Mouse (Mus musculus) olfactory bulb, adult 2 months (tissue): ENCODE results near the gene Pappa2. TPM values are rescaled to one million over a fixed set of nuclear protein-coding genes. Genes with fewer than 3 reads are reported as not detected.

Experiments used
- H3K27ac ChIP-seq: fragments of 200-500 bp; 2 replicates; pipeline ENCODE4 v1.5.1; 2012; ENCODE audit warnings: low read depth, low read length; ENCODE audit not compliant: insufficient read depth
- H3K4me1 ChIP-seq: fragments of 200-500 bp; 2 replicates; pipeline ENCODE4 v1.6.1; 2012; ENCODE audit warnings: low read length; ENCODE audit not compliant: control insufficient read depth, insufficient read depth
- H3K4me3 ChIP-seq: fragments of 200-500 bp; 2 replicates; pipeline ENCODE4 v1.5.1; 2012; ENCODE audit warnings: mild to moderate bottlenecking, low read depth, low read length, moderate library complexity; ENCODE audit not compliant: insufficient read depth
- CTCF ChIP-seq: fragments of 200-500 bp; IDR thresholded peaks from 2 replicates; pipeline ENCODE4 v1.5.1; 2012; ENCODE audit warnings: low read depth, mild to moderate bottlenecking, low read length, moderate library complexity; ENCODE audit not compliant: insufficient read depth
- POLR2A ChIP-seq: fragments of 200-500 bp; IDR thresholded peaks from 2 replicates; pipeline ENCODE4 v1.6.1; 2012; ENCODE audit warnings: mild to moderate bottlenecking, low read depth, low read length, moderate library complexity; ENCODE audit not compliant: insufficient read depth
- WGBS: fragments of 180-500 bp; shearing (Covaris S2); methylation state at CpG from one replicate; pipeline ENCODE4 v1.1.7; 2018; 5-methylcytosine and 5-hydroxymethylcytosine counted together
- polyA plus RNA-seq: library from polyadenylated mRNA; stranded (reverse); fragments of >200 nt; gene quantifications from 2 replicates; pipeline ENCODE4 v1.2.4, GENCODE M21; 2012; ENCODE audit warnings: low replicate concordance; ENCODE audit not compliant: missing spikeins, insufficient read depth, insufficient read length

Pappa2 gene
- polyA plus RNA-seq: not detected in 2 replicates

DNA sequence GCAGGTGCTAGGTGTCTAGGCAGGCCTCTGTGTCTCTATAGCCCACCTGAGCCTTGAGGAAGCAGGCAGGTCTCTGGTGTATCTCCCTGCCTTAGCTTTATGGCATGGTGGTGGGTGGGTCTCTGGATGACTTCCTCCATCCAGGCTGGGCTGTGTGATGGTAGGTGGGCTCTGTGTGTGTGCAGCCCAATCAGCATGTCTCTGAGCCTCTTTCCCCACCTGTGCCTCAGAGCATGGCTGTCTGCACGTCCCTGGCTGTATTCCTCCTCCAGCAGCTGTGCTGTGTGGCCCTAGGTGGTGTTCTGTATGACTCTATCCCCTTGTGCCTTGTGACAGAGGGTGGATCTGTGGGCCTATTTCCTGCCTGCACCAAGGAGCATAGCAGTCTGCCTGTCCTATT, at the start of gene Pappa2:
Pappa2 (minus strand) TSS at position 101 of the 400 bp plus-strand sequence.
- H3K4me3 ChIP-seq: no peak within 1 kb of the TSS
- WGBS: 69% methylated on average over 1 of the region's 1 CpGs
- no peak within 1 kb of the TSS for H3K27ac ChIP-seq
- TF ChIP-seq CTCF (no peak), POLR2A (no peak)
- H3K4me1 ChIP-seq: no peaks in the 10 kb centered on the region

DNA sequence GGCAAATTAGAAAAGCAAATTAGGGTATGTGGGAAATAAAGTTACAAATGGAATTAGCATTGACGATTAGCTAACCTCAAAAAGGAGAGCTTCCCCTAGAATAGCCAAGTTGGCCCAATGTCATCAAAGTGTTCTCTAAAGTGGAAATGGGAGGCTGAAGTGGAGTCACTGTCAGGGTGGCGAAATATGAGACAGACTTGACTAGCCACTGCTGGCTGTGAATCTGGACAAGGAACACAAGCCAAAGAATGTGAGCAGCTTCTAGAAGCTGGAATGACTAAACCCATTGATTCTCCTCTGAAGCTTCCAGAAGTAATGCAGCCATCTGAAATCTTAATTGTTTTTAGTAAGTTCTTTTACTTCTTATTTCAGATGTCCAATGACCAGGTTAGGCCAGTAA, 48.8 kb upstream of the Pappa2 start:
- 54% methylated on average over 2 of the region's 2 CpGs for WGBS
- no peak for TF ChIP-seq POLR2A
- no peak for TF ChIP-seq CTCF
- no peaks in the 10 kb centered on the region for H3K4me1 ChIP-seq

DNA sequence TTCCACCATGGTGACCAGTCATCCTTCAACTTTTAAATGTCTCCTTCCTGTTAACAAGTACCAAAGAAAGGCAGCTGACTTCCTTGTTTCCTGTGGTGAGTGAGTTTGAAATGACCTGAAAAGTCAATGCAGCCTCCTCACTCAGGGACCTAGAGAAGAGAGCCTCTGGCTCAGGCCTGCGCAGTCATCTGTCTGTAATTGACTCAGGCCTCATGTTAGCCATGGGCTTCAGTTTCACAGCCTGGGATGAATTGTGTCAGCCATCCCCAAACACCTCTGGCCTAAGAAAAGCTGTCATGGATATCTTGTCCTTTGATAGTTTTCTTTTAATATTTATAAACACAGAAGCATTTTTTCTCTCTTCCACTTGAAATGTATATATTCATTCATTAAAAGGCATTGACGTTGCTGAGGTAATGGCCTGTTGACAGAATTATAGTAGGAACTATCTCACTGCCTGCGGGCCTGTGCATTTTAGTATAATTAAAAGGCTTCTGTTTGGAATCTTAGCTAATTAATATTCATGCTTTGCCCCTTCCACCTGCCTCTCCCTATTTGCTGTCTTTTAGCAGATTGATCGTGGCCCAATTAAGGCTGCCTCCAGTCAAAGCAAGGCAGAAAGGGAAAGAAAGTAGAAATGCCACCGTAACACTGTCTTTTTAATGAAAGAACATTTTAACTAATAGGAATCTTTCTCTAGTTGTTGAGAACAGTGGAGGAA, 34.8 kb upstream of the Pappa2 start:
- TF ChIP-seq POLR2A (no peak), CTCF (no peak)
- WGBS: 60% methylated on average over 5 of the region's 5 CpGs
- no peak overlapping the region for H3K27ac ChIP-seq
- H3K4me3 ChIP-seq: no peak overlapping the region
- H3K4me1 ChIP-seq: no peaks in the 10 kb centered on the region

More for the DNA sequence above, 48.8 kb upstream of the Pappa2 start:
- Histone ChIP-seq H3K27ac (no peak overlapping the region), H3K4me3 (no peak overlapping the region)

DNA sequence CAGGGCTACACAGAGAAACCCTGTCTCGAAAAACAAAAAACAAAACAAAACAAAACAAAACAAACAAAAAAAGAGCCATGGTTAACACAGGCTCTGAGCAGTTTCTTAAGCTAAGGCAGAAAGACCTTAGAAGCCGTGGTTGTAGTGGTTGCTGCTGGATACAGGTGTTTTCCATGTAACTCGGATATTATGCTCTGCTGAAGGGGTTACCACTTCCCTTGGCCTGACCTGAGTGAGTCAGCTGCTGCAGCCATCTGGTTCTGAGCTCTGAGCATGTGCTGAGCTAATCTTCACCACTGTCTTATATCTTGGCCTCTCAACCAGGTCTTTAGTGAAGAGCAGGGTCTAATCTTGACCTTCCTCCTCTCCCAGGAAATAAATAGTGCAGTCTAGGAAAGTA, 6.8 kb upstream of the Pappa2 start:
- Histone ChIP-seq H3K27ac (no peak overlapping the region), H3K4me1 (no peaks in the 10 kb centered on the region), H3K4me3 (no peak overlapping the region)
- 86% methylated on average over 3 of the region's 3 CpGs for WGBS
- TF ChIP-seq CTCF (no peak), POLR2A (no peak)

DNA sequence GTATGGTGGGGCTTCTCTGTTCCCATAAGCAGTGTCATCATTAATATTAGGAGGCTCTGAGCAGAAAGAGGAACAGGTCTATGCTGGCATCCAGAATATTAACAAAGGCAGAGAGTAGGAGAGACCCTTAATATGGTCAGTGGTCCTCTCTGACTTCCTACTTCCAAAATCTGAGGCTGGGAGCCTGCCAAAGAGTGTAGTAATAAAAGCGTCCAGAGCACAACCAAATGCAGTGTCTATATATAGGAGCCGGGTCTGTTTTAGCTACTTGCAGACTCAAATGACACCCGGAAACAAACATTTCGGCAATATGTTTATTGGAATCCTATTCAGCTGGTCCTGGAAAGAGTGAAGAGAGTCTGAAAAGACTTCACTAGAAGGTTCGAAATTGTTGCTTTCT, 17.9 kb downstream of the Pappa2 start:
- WGBS: 62% methylated on average over 5 of the region's 5 CpGs
- Histone ChIP-seq H3K27ac (no peak overlapping the region), H3K4me3 (no peak overlapping the region), H3K4me1 (no peaks in the 10 kb centered on the region)
- TF ChIP-seq CTCF (no peak), POLR2A (no peak)

DNA sequence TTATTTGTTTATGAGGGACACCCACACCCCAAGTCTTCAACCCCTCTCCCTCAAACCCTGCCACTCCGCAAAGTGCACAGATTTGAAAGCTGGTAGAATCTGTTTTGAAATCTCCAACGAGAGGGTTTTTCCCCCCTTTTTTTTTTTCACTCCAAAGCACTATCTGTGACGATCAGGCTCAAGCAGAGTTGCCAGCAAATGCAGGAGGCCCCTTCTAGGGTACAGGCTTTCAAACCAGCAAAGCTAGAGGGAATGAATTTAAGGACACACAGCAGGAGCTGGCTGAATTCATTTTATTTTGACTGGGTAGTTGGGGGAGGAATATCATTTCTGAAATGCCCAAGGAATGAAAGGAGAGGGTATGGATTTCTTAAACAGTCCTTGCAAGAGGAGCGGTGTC, 19.3 kb downstream of the Pappa2 start:
- Histone ChIP-seq H3K4me3 (no peak overlapping the region), H3K27ac (no peak overlapping the region), H3K4me1 (no peaks in the 10 kb centered on the region)
- TF ChIP-seq CTCF (no peak), POLR2A (no peak)
- 54% methylated on average over 4 of the region's 4 CpGs for WGBS

DNA sequence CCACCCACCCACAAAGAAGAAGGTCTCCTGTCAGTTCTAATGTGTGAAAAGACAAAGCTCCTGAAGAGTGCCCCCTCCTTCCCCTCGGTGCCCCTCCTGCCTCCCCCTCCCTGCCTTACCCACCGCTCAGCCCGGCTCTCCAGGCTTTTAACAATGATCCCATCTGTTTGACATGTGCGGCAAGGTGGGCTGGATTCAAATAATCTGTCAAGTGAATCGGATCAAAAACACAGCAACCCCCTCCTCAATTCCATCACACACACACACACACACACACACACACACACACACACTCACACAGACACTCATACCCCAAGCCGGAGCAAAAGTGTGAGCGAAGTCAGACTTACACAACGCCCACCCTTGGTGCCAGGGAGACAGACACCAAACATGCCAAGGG, 19.7 kb downstream of the Pappa2 start:
- H3K27ac ChIP-seq: no peak overlapping the region
- 18% methylated on average over 8 of the region's 8 CpGs for WGBS
- TF ChIP-seq CTCF: no peak
- no peak for TF ChIP-seq POLR2A
- no peak overlapping the region for H3K4me3 ChIP-seq
- H3K4me1 ChIP-seq: no peaks in the 10 kb centered on the region

DNA sequence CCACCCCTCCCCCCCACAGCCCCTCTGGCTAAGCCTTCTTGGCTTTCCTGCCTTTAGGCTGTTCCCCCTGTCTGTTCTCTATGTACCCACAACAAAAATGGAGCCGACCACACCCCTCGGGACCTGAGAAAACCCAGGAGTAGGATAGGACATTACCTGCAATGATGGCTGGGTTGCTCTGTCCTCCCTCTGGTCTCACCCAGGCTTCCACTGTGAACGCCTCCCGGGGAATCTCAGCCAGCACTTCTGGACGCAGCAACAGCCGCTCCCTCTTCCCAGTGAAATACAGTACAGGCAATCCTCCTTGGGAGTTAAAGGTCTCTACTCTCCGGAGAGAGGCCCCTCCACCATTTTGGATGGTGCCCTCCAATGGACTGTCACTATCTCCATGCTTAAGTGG, 23.9 kb downstream of the Pappa2 start:
- TF ChIP-seq CTCF (no peak), POLR2A (no peak)
- Histone ChIP-seq H3K27ac (no peak overlapping the region), H3K4me3 (no peak overlapping the region), H3K4me1 (no peaks in the 10 kb centered on the region)
- 91% methylated on average over 7 of the region's 7 CpGs for WGBS

DNA sequence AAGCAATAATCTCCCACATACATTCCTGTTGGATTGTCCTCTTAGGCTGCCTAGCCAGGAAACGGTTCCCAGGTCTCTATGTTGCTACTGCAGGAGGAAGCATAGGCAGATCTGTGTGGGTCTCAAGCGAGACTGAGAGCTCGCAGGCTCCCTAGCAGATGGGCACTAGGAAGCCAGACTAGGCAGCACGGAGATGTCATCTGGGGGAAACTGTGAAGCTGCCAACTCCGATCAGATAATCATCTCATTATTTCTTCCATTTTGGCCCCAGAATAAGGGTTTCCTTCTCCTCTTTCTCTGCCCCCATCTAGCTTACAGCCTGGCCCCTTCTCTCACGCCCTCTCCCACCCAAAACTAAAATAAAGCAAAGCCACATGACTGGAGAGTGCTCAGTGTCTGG, 25.5 kb downstream of the Pappa2 start:
- no peak overlapping the region for H3K4me3 ChIP-seq
- WGBS: 50% methylated on average over 6 of the region's 6 CpGs
- H3K4me1 ChIP-seq: no peaks in the 10 kb centered on the region
- TF ChIP-seq CTCF (no peak), POLR2A (no peak)
- no peak overlapping the region for H3K27ac ChIP-seq
